Mouse (Mus musculus): ENCODE data around the gene Tfap4.

The Tfap4 gene

DNA sequence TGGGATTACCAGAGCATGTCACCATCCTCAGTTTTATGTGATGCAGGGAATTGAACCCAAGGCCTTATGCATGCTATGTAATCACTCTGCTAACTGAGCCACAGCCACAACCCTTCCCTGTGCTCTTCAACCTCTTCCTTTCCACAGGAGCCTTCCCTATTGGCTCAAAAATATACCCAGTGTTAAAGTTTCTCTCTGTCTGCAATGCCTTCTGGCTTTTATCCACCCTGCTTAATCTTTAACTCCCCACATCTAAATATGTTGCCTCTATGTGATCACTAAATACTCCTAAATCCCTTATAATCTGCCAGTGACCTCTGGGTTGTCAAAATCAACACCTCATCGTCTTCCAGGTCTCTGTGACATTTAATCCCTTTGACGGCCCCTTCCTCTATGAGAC is 41.7 kb downstream of the Tfap4 start:
- DNase-seq = no peak

DNA sequence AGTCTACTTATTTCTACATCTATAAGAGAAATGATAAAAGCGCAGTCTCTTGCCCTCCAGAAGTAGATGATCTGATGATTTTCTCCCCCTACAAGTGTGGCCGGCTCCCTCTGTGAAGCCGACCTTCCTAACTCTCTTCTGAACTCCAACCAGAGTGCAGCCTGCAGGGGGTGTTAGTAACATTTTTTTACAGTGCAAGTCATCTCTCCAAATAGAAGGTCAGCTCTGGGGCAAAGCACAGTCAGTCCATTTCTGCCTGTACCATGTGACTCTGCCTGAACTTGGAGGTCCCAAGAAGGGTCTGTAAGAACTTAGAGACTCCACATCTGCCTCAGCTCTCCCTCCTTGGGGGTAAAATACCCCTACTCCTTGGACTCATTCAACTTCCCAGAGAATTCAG is 45.3 kb downstream of the Tfap4 start:
- no peak for DNase-seq

DNA sequence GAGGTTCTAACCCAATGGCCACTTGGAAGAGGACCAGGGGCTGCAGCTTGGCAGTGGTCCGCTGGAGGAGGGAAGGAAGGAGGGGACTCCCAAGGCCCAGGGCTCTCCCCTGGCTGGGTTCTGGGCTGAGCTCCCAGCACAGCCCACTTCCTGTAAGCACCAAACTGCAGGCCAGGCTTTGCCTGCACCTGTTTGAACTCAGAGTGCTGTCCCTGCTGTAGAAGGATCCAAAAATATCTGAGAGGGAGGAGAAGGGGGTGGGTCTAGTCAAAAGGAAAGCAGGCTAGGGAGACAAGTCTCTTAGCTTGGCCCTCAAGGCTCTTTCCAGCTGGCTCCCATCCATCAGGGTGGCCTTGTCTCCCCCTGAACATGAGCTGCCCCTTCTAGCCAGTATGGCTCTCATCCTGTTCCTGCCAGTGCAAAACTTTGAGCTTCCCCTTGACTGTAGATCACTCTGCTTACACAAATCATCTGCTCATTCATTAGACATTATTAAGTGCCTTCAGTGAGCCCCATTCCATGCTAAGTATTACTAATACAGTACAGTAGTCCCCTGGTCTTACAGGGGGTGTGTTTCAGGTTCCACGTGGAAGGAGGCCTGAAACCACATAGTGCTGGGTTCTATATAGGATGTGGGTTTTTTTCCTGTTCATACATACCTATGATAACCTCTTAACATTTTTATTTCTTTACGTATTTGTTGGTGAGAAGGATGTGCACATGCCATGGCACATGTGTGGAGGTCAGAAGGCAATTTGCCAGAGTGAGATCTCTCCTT is 46.8 kb downstream of the Tfap4 start:
- peak; percentile 14 to 64 for DNase-seq

DNA sequence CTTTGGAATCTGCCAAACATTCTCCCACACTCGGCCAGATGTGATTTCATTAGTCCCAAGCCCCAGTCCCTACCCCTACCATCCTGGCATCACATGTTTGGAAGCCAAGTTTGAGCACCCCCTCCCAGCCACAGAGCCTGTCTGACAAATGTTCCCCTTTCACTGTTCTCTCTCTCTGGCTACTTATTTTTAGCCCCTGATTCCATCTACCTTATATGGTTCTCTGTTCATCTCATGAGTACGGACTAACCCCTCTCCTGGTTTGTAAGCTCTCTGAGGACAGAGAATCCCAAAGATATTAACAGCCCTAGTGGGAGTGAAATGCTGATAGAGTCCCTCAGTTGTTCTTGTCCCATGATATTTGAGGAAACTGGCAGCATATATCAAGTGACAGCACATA is 48.3 kb downstream of the Tfap4 start:
- DNase-seq = no peak

DNA sequence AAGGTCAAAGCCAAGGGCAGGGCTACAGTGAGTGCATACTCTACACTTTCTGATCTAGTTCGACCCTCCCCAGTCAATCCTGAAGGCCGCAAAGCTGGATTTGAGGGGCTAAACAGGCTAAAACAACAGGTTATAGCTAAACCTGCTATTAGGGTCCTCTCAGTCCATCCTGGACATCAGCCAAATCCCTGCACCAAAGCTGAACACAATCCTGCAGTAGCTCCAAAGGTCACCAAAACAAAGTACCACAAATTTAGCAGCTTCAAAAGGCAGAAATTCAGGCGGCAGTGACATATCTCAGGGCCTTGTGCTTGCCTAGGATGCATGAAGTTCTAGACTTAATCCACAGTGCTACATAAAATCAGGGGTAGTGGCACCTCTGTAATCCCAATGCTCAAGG is 53.5 kb downstream of the Tfap4 start:
- DNase-seq = no peak

DNA sequence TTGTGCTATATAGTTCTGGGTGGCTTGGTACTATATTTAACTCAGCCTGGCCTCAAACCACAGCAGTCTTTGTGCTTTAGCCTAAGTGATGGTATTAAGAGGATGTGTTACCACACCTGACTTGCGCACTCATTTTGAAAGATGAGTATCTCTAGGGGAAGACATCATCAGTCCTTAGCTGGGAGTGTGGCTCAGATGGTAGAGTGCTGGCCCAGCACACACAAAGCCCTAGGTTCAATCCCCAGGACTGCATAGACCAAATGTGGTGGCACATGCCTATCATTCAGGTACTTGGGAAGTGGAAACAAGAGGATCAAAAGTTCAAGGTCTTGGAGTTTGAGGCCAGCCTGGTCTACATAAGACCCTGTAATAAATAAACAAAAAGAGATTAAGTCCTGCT is 56.2 kb downstream of the Tfap4 start:
- no peak for DNase-seq

DNA sequence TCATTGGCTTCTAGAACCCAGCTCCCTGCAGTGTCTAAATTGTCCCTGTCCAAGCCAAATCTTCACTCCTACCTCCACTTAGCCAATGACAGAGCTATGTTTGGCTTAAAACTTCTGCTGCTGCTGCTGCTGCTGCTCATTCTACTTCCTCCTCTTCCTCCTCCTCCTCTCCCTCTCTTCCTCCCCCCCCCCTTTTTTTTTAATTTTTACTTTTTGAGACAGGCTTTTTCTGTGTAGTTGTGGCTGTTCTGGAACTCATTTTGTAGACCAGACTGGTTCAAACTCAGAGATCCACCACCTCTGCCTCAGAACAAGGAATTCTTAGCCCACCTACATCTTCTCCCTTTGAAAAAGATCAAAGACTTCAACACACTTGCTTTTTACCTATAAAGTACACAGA is 57.1 kb downstream of the Tfap4 start:
- DNase-seq = no peak

DNA sequence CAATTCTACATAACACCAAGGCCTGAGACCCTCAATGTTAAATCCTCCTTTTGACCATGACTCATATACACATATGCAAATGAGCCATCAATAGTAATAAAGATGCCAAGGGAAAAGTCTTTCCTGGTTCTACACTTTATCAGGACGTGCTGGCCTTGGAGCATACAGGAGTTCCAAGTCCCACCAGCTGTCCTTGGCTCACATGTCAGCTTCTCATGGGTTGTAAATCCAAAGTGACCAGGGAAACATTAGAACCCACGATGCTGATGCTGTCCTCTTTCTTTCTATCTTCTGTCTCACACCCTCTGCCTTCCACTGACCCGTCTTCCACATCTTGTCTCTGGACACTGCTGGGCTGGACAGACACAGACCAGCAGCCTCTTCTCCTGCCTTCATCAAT is 58.0 kb downstream of the Tfap4 start:
- no peak for DNase-seq

DNA sequence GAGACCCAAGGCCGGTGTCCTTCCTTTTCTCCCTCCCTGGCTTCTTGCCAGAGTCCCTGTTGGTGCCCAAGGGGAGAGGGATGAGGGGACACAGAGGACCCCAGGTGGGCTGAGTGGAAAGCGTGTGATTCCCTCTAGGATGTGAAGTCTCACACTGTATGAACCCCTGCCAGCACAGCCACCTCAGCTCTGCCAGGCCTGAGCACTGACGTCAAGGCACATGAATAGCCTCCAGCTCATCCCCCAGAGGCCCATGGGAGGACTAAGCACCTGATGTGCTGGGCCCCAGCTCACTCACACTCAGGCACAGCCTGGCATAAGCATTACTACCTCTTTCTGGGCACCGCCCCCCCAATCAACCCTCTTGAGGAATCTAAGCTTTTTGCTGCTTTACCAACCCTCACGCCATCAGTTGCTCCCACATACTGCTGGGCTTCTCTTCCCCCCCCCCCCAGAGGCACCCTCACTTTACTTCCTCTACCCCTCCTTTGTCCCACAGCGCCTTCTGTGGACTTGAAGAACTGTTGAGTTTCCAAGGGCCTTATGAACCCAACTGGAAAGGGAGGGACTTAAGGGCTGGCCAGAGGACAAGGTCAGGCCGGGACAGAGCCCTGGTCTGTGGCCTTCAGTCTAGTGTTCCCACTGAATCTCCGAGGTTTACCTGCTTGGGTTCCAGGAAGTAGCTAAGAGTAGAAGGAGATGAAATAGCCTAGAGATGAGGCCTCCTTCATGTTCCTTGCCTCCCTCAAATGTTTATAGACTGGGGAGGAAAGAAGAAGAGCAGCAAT is 58.9 kb downstream of the Tfap4 start:
- no peak for DNase-seq

DNA sequence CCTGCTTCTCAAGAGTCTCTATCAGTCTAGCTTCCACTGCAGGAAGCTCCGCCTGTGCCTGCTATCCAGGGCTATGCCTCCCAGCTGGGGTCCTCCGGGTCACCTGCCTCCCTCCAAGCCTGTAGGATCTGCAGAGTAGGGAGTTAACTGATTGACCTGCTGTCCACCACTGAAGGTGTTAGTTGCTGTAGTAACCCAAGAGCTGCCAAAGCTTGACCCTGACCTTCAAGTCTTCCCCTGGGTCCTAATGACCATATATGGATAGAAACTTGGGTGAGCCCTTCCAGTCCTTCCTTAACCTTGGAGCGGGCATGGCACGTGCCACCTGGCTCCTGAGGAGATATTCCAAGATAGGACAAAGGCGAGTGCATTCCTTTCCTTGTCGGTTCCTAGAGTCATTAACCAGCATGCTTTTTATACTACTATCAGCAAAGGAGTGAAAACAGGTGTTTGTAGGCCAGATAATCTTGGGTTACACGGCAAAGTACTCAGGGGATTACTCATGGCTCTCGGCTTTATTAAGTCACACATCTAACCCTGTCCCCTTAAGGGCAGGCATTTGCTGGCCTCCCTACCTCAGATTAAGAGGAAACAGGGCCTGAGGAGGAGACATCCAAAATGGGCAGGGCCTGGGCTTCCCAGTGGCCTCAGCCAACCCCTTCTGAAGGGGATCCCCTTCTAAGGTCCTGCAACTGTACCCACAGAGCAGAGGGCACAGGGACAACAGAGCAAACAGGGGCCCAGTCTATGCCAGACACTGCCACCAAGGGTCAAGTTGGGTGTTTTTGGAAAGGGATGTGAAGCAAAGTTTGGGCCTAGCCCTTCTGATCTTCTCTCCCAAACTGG is 61.7 kb downstream of the Tfap4 start:
- DNase-seq = no peak

DNA sequence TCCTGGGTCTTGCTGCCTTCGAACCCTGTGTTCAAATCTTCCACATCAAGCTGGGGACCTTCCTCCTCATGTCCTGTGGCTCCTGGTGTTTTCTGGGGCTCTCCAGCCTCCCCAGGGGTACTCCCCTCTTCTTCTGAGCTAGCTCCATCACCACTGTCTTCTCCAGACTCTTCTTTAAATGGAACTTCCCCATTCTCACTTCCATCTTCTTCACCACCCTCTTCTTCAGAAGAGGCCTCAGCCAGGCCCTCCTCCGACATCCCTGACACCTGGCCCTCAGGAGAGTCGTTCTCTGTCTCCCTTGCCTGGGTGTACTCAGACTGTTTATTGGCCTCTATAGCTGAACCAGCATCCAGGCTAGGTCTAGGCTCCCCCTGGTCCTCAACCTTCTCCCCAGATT is 63.2 kb downstream of the Tfap4 start:
- DNase-seq = no peak

DNA sequence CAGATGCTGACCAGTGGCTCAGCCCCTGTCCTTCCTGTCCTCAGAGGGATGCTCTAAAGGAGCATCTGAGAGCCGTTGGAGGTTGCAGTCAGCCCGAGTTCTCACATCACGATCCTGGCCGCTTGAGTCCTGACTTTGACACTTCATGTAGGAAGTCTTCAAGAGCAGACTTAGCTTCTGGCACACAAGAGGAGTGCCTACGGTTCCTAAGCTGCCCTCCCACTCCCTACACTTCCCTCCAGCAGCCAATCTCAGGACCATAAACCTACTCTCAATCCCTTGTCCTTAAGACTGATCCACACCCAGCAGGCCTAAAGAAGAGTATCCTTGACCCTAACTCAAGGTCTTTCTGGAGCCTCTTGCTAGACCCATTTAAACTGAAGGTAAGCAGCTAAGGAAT is 63.8 kb downstream of the Tfap4 start:
- peak; percentile 57 to 59 for DNase-seq
